9 mouse cellular contexts compared by ENCODE assay signal in the genomic region with DNA sequence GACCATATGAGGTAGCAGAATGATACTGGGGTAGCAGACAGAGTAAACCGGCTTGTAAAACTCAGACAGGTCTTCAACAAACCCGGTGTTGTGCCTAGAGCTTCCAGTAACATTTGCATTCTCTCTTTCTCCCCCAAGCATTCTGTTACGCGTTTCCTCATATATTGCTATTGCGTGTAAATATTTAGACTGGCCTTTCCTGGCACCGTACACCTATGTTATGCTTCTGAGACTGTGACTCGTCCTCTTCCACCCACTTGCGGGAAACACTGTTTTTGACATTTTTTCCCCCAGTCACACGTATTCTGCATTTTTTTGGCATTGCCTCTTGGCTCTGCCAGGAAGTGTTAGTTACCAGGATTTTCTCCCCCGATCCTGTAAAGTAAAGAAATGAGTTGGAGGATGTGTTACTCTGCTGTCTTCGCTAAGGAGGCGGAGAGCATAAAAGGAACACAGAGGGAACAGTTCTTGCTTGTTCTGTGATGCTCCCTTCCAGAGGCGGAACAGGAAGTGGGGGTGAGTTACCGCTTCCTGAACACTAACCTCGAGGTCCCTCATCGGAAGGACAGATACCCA.
DNase-seq lines count a peak whose midpoint lies in the region; ATAC-seq lines count a peak whose summit lies in the region.
"Had no signal": no experiment of that assay in that cellular context is flagged by ENCODE, and none has a peak within 500 bp of the region (broad histone marks: within the 10 kb centered on the region; RNA-seq: fewer than 3 reads in every experiment).

No protein-coding gene starts in this region.

- no peak overlapping the region for H3K4me3 ChIP-seq in heart, embryonic 12.5 days
- H3K4me3 ChIP-seq: neural tube, embryonic 13.5 days had no signal

- H3K27ac ChIP-seq in heart, embryonic 12.5 days (ENCODE audit: poor library complexity, severe bottlenecking), result no peak overlapping the region
- H3K27ac ChIP-seq: neural tube, embryonic 13.5 days had no signal

- 81% methylated on average over 16 of the region's 16 CpGs for WGBS in heart, embryonic 12.5 days

- H3K9me3 ChIP-seq in heart, embryonic 12.5 days (replicated peaks), result no peaks in the 10 kb centered on the region
- H3K9me3 ChIP-seq: neural tube, embryonic 13.5 days had no signal

- H3K4me2 ChIP-seq in heart, embryonic 12.5 days, result no peak overlapping the region
- H3K4me2 ChIP-seq: neural tube, embryonic 13.5 days had no signal

- ATAC-seq in heart, embryonic 12.5 days (ENCODE audit: insufficient number of reproducible peaks, low FRiP score), result no peak
- ATAC-seq in granulocyte monocyte progenitor cell, adult 5-6 weeks (replicated peaks; ENCODE audit: poor library complexity, severe bottlenecking), result 0 out of 2 replicates have a peak, but pooled peaks have one; percentile 14

- DNase-seq in heart, adult 18-20 months, result peak; percentile 15 to 37
- peak; percentile 8 to 16 for DNase-seq in layer of hippocampus, postnatal 25 days (ENCODE audit: extremely low spot score in 1 of 2, low spot score in 1 of 2)
- DNase-seq in right cerebral cortex, postnatal 36 days (ENCODE audit: low spot score in 2 of 2), result peak; percentile 33 to 60
- DNase-seq in urinary bladder, adult 2 months (ENCODE audit: low spot score), result no peak
- DNase-seq in cerebellum, postnatal 14 days, result no peak
- DNase-seq in urinary bladder, postnatal 4 days (ENCODE audit: low spot score in 2 of 2), result no peak

- H3K27me3 ChIP-seq in heart, embryonic 12.5 days (replicated peaks), result no peaks in the 10 kb centered on the region
- H3K27me3 ChIP-seq: neural tube, embryonic 13.5 days had no signal

- H3K4me1 ChIP-seq in heart, embryonic 12.5 days (replicated peaks), result peaks cover 5% of the 10 kb centered on the region; the same call in 1 of the 2 replicates
- H3K4me1 ChIP-seq: neural tube, embryonic 13.5 days had no signal

- H3K9ac ChIP-seq in heart, embryonic 12.5 days, result no peak overlapping the region
- H3K9ac ChIP-seq: neural tube, embryonic 13.5 days had no signal

- no peaks in the 10 kb centered on the region for H3K36me3 ChIP-seq in heart, embryonic 12.5 days
- H3K36me3 ChIP-seq: neural tube, embryonic 13.5 days had no signal

Comparison
In these comparisons a context has a peak if more than half of its experiments do, and no peak if none do; other contexts are left out.
1. DNase-seq: peak in heart, adult 18-20 months (2 of 2), layer of hippocampus, postnatal 25 days (2 of 2) and right cerebral cortex, postnatal 36 days (2 of 2); none in urinary bladder, adult 2 months (single experiment), cerebellum, postnatal 14 days (0 of 2) and urinary bladder, postnatal 4 days (0 of 2).